Mouse (Mus musculus) limb, embryonic 11.5 days (tissue): Measurements from ENCODE around the gene Gucy2c. TPM values are rescaled to one million over a fixed set of nuclear protein-coding genes. Genes with fewer than 3 reads are reported as not detected.
A peak's percentile ranks its signal among the peaks of the same experiment; 100 is the strongest.

ENCODE experiments used
- ATAC-seq: fragments of 200-750 bp; cut with Nextera tagmentation; 2 replicates; pipeline ENCODE4 v1.8.0; 2017; ENCODE audit warnings: low read depth; ENCODE audit not compliant: insufficient number of reproducible peaks, low FRiP score, low TSS enrichment
- DNase-seq: peaks from one replicate; pipeline ENCODE4 v3.0.0-alpha.2; 2015; ENCODE audit warnings: low spot score
- H3K27ac ChIP-seq: fragments of 300-500 bp; sonication (generic); replicated peaks from 2 replicates; pipeline ENCODE4 v1.5.1; 2014; ENCODE audit warnings: low read depth, mild to moderate bottlenecking, low read length
- H3K27me3 ChIP-seq: fragments of 300-500 bp; sonication (generic); 2 replicates; pipeline ENCODE4 v1.6.1; 2014; ENCODE audit warnings: mild to moderate bottlenecking, low read length, mixed read lengths; ENCODE audit not compliant: control insufficient read depth, insufficient read depth
- H3K36me3 ChIP-seq: fragments of 300-500 bp; sonication (generic); 2 replicates; pipeline ENCODE4 v1.6.1; 2014; ENCODE audit warnings: mild to moderate bottlenecking, low read length, moderate library complexity, mixed read lengths; ENCODE audit not compliant: control insufficient read depth, insufficient read depth
- H3K4me1 ChIP-seq: fragments of 300-500 bp; sonication (generic); 2 replicates; pipeline ENCODE4 v1.6.1; 2014; ENCODE audit warnings: low read length, mixed read lengths; ENCODE audit not compliant: control insufficient read depth, insufficient read depth
- H3K4me2 ChIP-seq: fragments of 300-500 bp; sonication (generic); 2 replicates; pipeline ENCODE4 v1.6.1; 2014; ENCODE audit warnings: low read depth, mild to moderate bottlenecking, moderate library complexity; ENCODE audit not compliant: severe bottlenecking
- H3K4me3 ChIP-seq: fragments of 300-500 bp; sonication (generic); 2 replicates; pipeline ENCODE4 v1.5.1; 2014; ENCODE audit warnings: low read depth, low read length
- H3K9ac ChIP-seq: fragments of 300-500 bp; sonication (generic); 2 replicates; pipeline ENCODE4 v1.6.1; 2014; ENCODE audit warnings: mild to moderate bottlenecking, low read length
- H3K9me3 ChIP-seq: fragments of 300-500 bp; sonication (generic); 2 replicates; pipeline ENCODE4 v1.6.1; 2016; ENCODE audit warnings: low read length; ENCODE audit not compliant: control insufficient read depth
- WGBS: fragments of 180-500 bp; shearing (Covaris S2); extraction: QIAGEN DNeasy Blood & Tissue Kit; methylation state at CpG from one replicate; pipeline ENCODE4 v1.1.7; 2014; 5-methylcytosine and 5-hydroxymethylcytosine counted together
- polyA plus RNA-seq: library from polyadenylated mRNA; unstranded; fragments of >200 nt; fragmentation: Nextera tagmentation; extraction: Ambion mirVana; gene quantifications from 2 replicates; pipeline ENCODE4 v1.2.1, GENCODE M21; 2014

Gene Gucy2c
- polyA plus RNA-seq, 1 experiment from 2014 or later: 0.35 TPM

DNA sequence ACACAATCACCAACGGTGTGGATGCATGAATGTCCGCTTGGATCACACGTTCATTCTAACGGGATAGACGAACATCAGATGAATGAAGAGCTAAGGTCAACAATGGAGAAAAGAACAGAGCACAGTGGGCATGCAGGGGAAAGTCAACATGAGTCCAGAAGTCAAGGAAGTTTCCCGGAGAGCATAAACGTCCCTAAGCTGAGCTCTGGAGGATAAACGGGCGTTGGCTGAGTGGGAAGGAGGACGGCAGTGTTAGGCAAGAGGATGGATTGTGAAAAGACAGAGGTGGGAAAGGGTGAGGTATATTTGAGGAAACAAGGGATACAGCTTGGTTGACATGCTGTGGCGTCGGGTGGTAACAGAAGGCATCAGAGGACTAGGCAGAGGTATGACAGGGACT is 581 bp upstream of the Gucy2c start:
- Histone ChIP-seq H3K9ac (no peak overlapping the region), H3K27me3 (no peaks in the 10 kb centered on the region), H3K4me2 (no peak overlapping the region), H3K9me3 (no peaks in the 10 kb centered on the region), H3K4me1 (no peaks in the 10 kb centered on the region), H3K36me3 (no peaks in the 10 kb centered on the region), H3K27ac (no peak overlapping the region), H3K4me3 (no peak overlapping the region)
- WGBS: 87% methylated on average over 12 of the region's 12 CpGs
- no peak for ATAC-seq
- no peak for DNase-seq

DNA sequence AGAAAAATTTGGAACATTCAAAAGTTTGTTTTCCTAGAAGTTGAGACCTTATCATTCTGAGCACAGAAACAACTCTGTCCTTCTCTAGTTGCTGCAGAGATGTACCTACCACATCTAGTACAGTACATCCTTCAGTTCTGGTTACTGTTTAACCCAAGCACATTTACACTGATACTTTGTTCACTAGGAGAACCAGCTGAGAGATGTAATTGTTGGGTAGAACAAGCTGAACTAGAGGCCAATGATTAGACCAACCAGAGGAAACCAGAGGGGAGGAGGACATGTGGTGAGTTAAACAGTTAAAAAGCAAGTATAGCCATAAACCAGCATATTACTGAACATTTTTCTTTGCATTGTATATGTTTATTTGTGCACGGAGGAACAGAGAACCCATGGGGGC is 5.2 kb downstream of the Gucy2c start:
- ATAC-seq: no peak
- no peaks in the 10 kb centered on the region for H3K27me3 ChIP-seq
- H3K4me1 ChIP-seq: no peaks in the 10 kb centered on the region
- no peak overlapping the region for H3K4me3 ChIP-seq
- H3K36me3 ChIP-seq: no peaks in the 10 kb centered on the region
- WGBS: 92% methylated on average over 1 of the region's 1 CpGs
- no peak overlapping the region for H3K9ac ChIP-seq
- no peak for DNase-seq
- H3K9me3 ChIP-seq: no peaks in the 10 kb centered on the region
- H3K4me2 ChIP-seq: no peak overlapping the region
- no peak overlapping the region for H3K27ac ChIP-seq

DNA sequence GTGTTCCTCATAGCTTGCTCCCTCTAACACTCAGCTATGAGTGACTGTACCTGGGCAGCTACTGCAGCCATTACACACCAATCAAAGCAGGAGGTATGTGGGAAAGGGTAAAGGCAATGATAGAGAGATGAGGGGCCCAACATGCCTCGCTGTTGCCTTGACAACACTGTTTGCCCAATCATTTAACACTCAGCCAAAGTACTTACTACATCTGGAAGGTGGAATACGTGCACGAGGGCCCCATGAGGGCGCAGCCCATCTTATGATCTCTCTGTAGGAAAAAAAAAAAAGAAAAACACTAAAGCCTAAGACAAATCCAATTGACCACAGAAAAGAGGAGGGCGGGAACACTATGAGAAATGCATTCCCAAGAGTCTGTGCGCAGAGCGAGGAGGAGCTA is 11.7 kb downstream of the Gucy2c start:
- no peaks in the 10 kb centered on the region for H3K27me3 ChIP-seq
- no peaks in the 10 kb centered on the region for H3K36me3 ChIP-seq
- H3K4me2 ChIP-seq: no peak overlapping the region
- no peak overlapping the region for H3K4me3 ChIP-seq
- H3K27ac ChIP-seq: no peak overlapping the region
- WGBS: 86% methylated on average over 7 of the region's 7 CpGs
- DNase-seq: no peak
- H3K9ac ChIP-seq: no peak overlapping the region
- ATAC-seq: no peak
- H3K9me3 ChIP-seq: no peaks in the 10 kb centered on the region
- H3K4me1 ChIP-seq: no peaks in the 10 kb centered on the region

DNA sequence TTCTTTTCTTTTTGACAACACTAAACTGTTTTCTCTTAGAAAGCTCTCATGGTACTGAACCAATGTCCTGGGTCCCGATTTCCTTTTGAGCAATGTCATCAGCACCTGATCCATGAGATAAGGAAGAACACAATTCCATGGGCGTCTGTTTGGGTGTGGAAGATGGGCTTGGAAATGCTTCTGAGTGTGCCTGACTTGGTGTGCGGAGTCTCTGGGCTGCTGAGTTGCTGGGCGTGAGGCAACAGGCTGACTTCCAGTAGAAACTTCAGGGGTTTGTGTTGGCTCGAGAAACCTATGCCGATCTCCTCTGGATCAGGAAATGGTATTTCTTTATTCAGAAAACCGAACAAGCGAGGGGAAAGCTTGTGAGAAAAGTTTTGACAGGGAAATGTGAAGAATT is 12.4 kb downstream of the Gucy2c start:
- Histone ChIP-seq H3K27ac (no peak overlapping the region), H3K9me3 (no peaks in the 10 kb centered on the region), H3K4me3 (no peak overlapping the region), H3K27me3 (no peaks in the 10 kb centered on the region), H3K36me3 (no peaks in the 10 kb centered on the region), H3K4me2 (no peak overlapping the region), H3K4me1 (no peaks in the 10 kb centered on the region), H3K9ac (no peak overlapping the region)
- DNase-seq (no peak), ATAC-seq (no peak)
- WGBS: 89% methylated on average over 8 of the region's 8 CpGs

DNA sequence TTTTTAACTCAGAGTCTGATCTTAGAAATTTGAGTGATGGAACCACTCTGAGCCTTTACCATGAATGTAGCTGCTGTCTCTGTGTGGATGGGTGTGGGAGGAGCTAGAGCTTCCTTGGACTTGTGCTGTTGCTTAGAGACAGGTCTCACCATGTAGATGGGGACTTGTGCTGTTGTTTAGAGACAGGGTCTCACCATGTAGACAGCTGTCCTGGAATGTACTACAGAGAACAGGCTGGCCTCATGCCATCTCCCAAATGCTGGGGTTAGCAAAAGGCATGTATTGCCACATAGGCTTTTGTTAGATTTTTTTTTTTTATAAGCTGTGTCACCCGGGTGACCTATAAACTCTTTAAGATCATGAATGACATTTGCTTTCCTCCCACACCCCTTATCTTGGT is 17.7 kb downstream of the Gucy2c start:
- Histone ChIP-seq H3K9me3 (no peaks in the 10 kb centered on the region), H3K9ac (no peak overlapping the region), H3K4me3 (no peak overlapping the region), H3K27ac (no peak overlapping the region), H3K4me2 (no peak overlapping the region), H3K27me3 (no peaks in the 10 kb centered on the region), H3K4me1 (no peaks in the 10 kb centered on the region), H3K36me3 (no peaks in the 10 kb centered on the region)
- WGBS: 83% methylated on average over 1 of the region's 1 CpGs
- DNase-seq: no peak
- ATAC-seq: no peak

- ATAC-seq (no peak), DNase-seq (no peak)
- Histone ChIP-seq H3K27ac (no peak overlapping the region), H3K36me3 (no peaks in the 10 kb centered on the region), H3K9ac (no peak overlapping the region), H3K27me3 (no peaks in the 10 kb centered on the region), H3K4me2 (no peak overlapping the region), H3K4me3 (no peak overlapping the region), H3K4me1 (no peaks in the 10 kb centered on the region), H3K9me3 (no peaks in the 10 kb centered on the region)
- 93% methylated on average over 11 of the region's 11 CpGs for WGBS
Observed at GRCm38 (mm10) chr6:136750567-136750966, 31.0 kb downstream of the Gucy2c start.

GRCm38 (mm10) chr6:136745586-136745985 is 36.0 kb downstream of the Gucy2c start:
- 87% methylated on average over 5 of the region's 5 CpGs for WGBS
- no peaks in the 10 kb centered on the region for H3K36me3 ChIP-seq
- H3K27me3 ChIP-seq: no peaks in the 10 kb centered on the region
- H3K4me2 ChIP-seq: no peak overlapping the region
- no peak overlapping the region for H3K4me3 ChIP-seq
- no peak overlapping the region for H3K9ac ChIP-seq
- no peaks in the 10 kb centered on the region for H3K4me1 ChIP-seq
- no peak for ATAC-seq
- H3K9me3 ChIP-seq: no peaks in the 10 kb centered on the region
- DNase-seq: no peak
- no peak overlapping the region for H3K27ac ChIP-seq

GRCm38 (mm10) chr6:136743729-136744128 is 37.8 kb downstream of the Gucy2c start:
- H3K27me3 ChIP-seq: no peaks in the 10 kb centered on the region
- H3K4me3 ChIP-seq: no peak overlapping the region
- H3K9ac ChIP-seq: no peak overlapping the region
- no peaks in the 10 kb centered on the region for H3K36me3 ChIP-seq
- DNase-seq: no peak
- WGBS: 76% methylated on average over 7 of the region's 7 CpGs
- no peaks in the 10 kb centered on the region for H3K9me3 ChIP-seq
- H3K27ac ChIP-seq: no peak overlapping the region
- ATAC-seq: no peak
- H3K4me1 ChIP-seq: no peaks in the 10 kb centered on the region
- H3K4me2 ChIP-seq: no peak overlapping the region

DNA sequence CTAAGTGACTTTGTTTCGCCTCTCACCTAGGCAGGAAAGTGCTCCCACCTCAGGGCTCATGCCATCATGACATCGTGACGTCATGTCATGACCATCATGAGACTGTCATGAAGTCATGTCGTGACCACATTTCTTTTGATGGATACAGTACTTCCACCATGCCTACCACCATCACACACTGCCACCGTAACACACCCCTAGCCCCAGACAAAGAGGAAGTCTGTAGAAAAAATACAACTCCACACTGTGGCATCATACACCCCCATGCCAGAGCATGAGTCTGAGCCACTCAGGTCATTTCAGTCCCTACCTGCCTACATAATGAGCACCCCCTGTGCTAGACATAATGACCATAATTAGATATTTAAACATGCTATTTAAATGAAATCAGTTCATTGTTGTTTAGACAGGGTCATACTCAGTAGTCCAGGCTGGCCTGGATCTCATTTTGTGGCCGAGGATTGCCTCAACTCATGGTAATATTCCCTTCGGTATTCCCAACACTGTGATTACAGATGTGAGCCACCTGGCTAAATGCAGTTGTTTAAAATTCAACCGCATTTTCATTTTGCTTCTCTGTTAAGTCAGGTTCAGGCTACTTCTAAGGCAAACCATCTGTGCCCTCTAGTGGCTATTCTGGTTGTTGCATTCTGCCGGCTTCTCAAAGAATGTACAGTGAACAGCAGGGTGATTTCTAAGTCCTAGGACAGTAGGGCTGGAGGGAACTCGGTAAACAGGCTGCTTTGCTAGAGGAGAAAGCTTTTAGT is 39.0 kb downstream of the Gucy2c start:
- WGBS: 46% methylated on average over 10 of the region's 10 CpGs
- H3K9me3 ChIP-seq: no peaks in the 10 kb centered on the region
- no peaks in the 10 kb centered on the region for H3K36me3 ChIP-seq
- no peak overlapping the region for H3K27ac ChIP-seq
- H3K4me3 ChIP-seq: no peak overlapping the region
- H3K4me1 ChIP-seq: no peaks in the 10 kb centered on the region
- no peak overlapping the region for H3K9ac ChIP-seq
- H3K27me3 ChIP-seq: no peaks in the 10 kb centered on the region
- ATAC-seq (peak; percentile 80), DNase-seq (peak; percentile 92)
- H3K4me2 ChIP-seq: no peak overlapping the region
